Mouse (Mus musculus): ENCODE measurements at regions not wholly inside any gene's neighbourhood (a gene's known extent, or its start where the extent isn't known, plus 50 kb on each side); places are given as distances from the start of the nearest gene placed in this dataset.

GRCm38 (mm10) chrX:11709326-11709725 is 381.7 kb downstream of the H2al1j start:
- Histone ChIP-seq H3K4me1 (ENCODE audit: control insufficient read depth, insufficient read depth, low read length) (peaks cover 14% of the 10 kb centered on the region), H3K9me3 (ENCODE audit: control insufficient read depth, low read length) (no peaks in the 10 kb centered on the region), H3K36me3 (ENCODE audit: control insufficient read depth, insufficient read depth, low read length) (no peaks in the 10 kb centered on the region), H3K4me3 (ENCODE audit: low read depth, low read length) (no peak overlapping the region), H3K4me2 (ENCODE audit: low read depth, severe bottlenecking) (no peak overlapping the region), H3K27me3 (ENCODE audit: control insufficient read depth, insufficient read depth, low read length) (peaks cover 2% of the 10 kb centered on the region; the same call in 1 of the 2 replicates), H3K27ac (replicated peaks; ENCODE audit: low read depth, low read length) (no peak overlapping the region), H3K9ac (ENCODE audit: low read length) (no peak overlapping the region)
- 55% methylated on average over 4 of the region's 4 CpGs for WGBS
- no peak for ATAC-seq (ENCODE audit: insufficient number of reproducible peaks, low FRiP score, low TSS enrichment, low read depth)
- no peak for DNase-seq (ENCODE audit: low spot score)

GRCm38 (mm10) chrX:11713423-11713822 is 385.8 kb downstream of the H2al1j start:
- Histone ChIP-seq H3K4me3 (ENCODE audit: low read depth, low read length) (no peak overlapping the region), H3K9me3 (ENCODE audit: control insufficient read depth, low read length) (no peaks in the 10 kb centered on the region), H3K27ac (replicated peaks; ENCODE audit: low read depth, low read length) (no peak overlapping the region), H3K27me3 (ENCODE audit: control insufficient read depth, insufficient read depth, low read length) (0 out of 2 replicates have a peak, but pooled peaks cover 2% of the 10 kb centered on the region), H3K36me3 (ENCODE audit: control insufficient read depth, insufficient read depth, low read length) (no peaks in the 10 kb centered on the region), H3K4me1 (ENCODE audit: control insufficient read depth, insufficient read depth, low read length) (no peaks in the 10 kb centered on the region; the same call in 1 of the 2 replicates), H3K9ac (ENCODE audit: low read length) (no peak overlapping the region), H3K4me2 (ENCODE audit: low read depth, severe bottlenecking) (no peak overlapping the region)
- 94% methylated on average over 3 of the region's 3 CpGs for whole genome bisulfite sequencing
- DNase-seq (ENCODE audit: low spot score), result no peak
- no peak for ATAC-seq (ENCODE audit: insufficient number of reproducible peaks, low FRiP score, low TSS enrichment, low read depth)

GRCm38 (mm10) chrX:11716773-11717172 is 389.2 kb downstream of the H2al1j start:
- no peak overlapping the region for H3K27ac ChIP-seq (replicated peaks; ENCODE audit: low read depth, low read length)
- no peaks in the 10 kb centered on the region for H3K9me3 ChIP-seq (ENCODE audit: control insufficient read depth, low read length)
- H3K9ac ChIP-seq (ENCODE audit: low read length), result no peak overlapping the region
- 67% methylated on average over 8 of the region's 8 CpGs for WGBS
- H3K27me3 ChIP-seq (ENCODE audit: control insufficient read depth, insufficient read depth, low read length), result no peaks in the 10 kb centered on the region
- H3K4me1 ChIP-seq (ENCODE audit: control insufficient read depth, insufficient read depth, low read length), result no peaks in the 10 kb centered on the region
- DNase-seq (ENCODE audit: low spot score) (no peak), ATAC-seq (ENCODE audit: insufficient number of reproducible peaks, low FRiP score, low TSS enrichment, low read depth) (no peak)
- no peak overlapping the region for H3K4me2 ChIP-seq (ENCODE audit: low read depth, severe bottlenecking)
- no peak overlapping the region for H3K4me3 ChIP-seq (ENCODE audit: low read depth, low read length)
- no peaks in the 10 kb centered on the region for H3K36me3 ChIP-seq (ENCODE audit: control insufficient read depth, insufficient read depth, low read length)

- Histone ChIP-seq H3K27me3 (ENCODE audit: control insufficient read depth, insufficient read depth, low read length) (no peaks in the 10 kb centered on the region), H3K27ac (replicated peaks; ENCODE audit: low read depth, low read length) (no peak overlapping the region), H3K36me3 (ENCODE audit: control insufficient read depth, insufficient read depth, low read length) (no peaks in the 10 kb centered on the region), H3K9me3 (ENCODE audit: control insufficient read depth, low read length) (no peaks in the 10 kb centered on the region), H3K9ac (ENCODE audit: low read length) (no peak overlapping the region), H3K4me2 (ENCODE audit: low read depth, severe bottlenecking) (no peak overlapping the region), H3K4me1 (ENCODE audit: control insufficient read depth, insufficient read depth, low read length) (no peaks in the 10 kb centered on the region), H3K4me3 (ENCODE audit: low read depth, low read length) (no peak overlapping the region)
- DNase-seq (ENCODE audit: low spot score) (no peak), ATAC-seq (ENCODE audit: insufficient number of reproducible peaks, low FRiP score, low TSS enrichment, low read depth) (no peak)
- WGBS, result 82% methylated on average over 2 of the region's 2 CpGs
Measured at GRCm38 (mm10) chrX:11718778-11719177, 391.2 kb downstream of the H2al1j start.

- H3K27me3 ChIP-seq (ENCODE audit: control insufficient read depth, insufficient read depth, low read length), result no peaks in the 10 kb centered on the region
- H3K4me3 ChIP-seq (ENCODE audit: low read depth, low read length), result no peak overlapping the region
- no peak overlapping the region for H3K27ac ChIP-seq (replicated peaks; ENCODE audit: low read depth, low read length)
- no peaks in the 10 kb centered on the region for H3K36me3 ChIP-seq (ENCODE audit: control insufficient read depth, insufficient read depth, low read length)
- H3K4me2 ChIP-seq (ENCODE audit: low read depth, severe bottlenecking), result no peak overlapping the region
- H3K9me3 ChIP-seq (ENCODE audit: control insufficient read depth, low read length), result no peaks in the 10 kb centered on the region
- 86% methylated on average over 7 of the region's 7 CpGs for WGBS
- H3K4me1 ChIP-seq (ENCODE audit: control insufficient read depth, insufficient read depth, low read length), result no peaks in the 10 kb centered on the region
- DNase-seq (ENCODE audit: low spot score), result no peak
- ATAC-seq (ENCODE audit: insufficient number of reproducible peaks, low FRiP score, low TSS enrichment, low read depth), result no peak
- no peak overlapping the region for H3K9ac ChIP-seq (ENCODE audit: low read length)
Measured at GRCm38 (mm10) chrX:11720517-11720916, 392.9 kb downstream of the H2al1j start.

GRCm38 (mm10) chrX:11722730-11723129 is 395.1 kb downstream of the H2al1j start:
- Histone ChIP-seq H3K27ac (replicated peaks; ENCODE audit: low read depth, low read length) (no peak overlapping the region), H3K9ac (ENCODE audit: low read length) (no peak overlapping the region), H3K9me3 (ENCODE audit: control insufficient read depth, low read length) (no peaks in the 10 kb centered on the region), H3K4me3 (ENCODE audit: low read depth, low read length) (no peak overlapping the region), H3K36me3 (ENCODE audit: control insufficient read depth, insufficient read depth, low read length) (no peaks in the 10 kb centered on the region), H3K4me1 (ENCODE audit: control insufficient read depth, insufficient read depth, low read length) (no peaks in the 10 kb centered on the region), H3K4me2 (ENCODE audit: low read depth, severe bottlenecking) (no peak overlapping the region), H3K27me3 (ENCODE audit: control insufficient read depth, insufficient read depth, low read length) (no peaks in the 10 kb centered on the region)
- ATAC-seq (ENCODE audit: insufficient number of reproducible peaks, low FRiP score, low TSS enrichment, low read depth), result no peak
- no peak for DNase-seq (ENCODE audit: low spot score)
- 49% methylated on average over 4 of the region's 4 CpGs for WGBS

- no peak overlapping the region for H3K9ac ChIP-seq (ENCODE audit: low read length)
- no peaks in the 10 kb centered on the region for H3K4me1 ChIP-seq (ENCODE audit: control insufficient read depth, insufficient read depth, low read length)
- H3K9me3 ChIP-seq (ENCODE audit: control insufficient read depth, low read length), result no peaks in the 10 kb centered on the region
- no peak for ATAC-seq (ENCODE audit: insufficient number of reproducible peaks, low FRiP score, low TSS enrichment, low read depth)
- no peak overlapping the region for H3K4me2 ChIP-seq (ENCODE audit: low read depth, severe bottlenecking)
- DNase-seq (ENCODE audit: low spot score), result no peak
- 90% methylated on average over 8 of the region's 8 CpGs for WGBS
- H3K27me3 ChIP-seq (ENCODE audit: control insufficient read depth, insufficient read depth, low read length), result no peaks in the 10 kb centered on the region
- no peak overlapping the region for H3K27ac ChIP-seq (replicated peaks; ENCODE audit: low read depth, low read length)
- H3K36me3 ChIP-seq (ENCODE audit: control insufficient read depth, insufficient read depth, low read length), result no peaks in the 10 kb centered on the region
- H3K4me3 ChIP-seq (ENCODE audit: low read depth, low read length), result no peak overlapping the region
Measured at GRCm38 (mm10) chrX:11724718-11725117, 397.1 kb downstream of the H2al1j start.

- H3K27me3 ChIP-seq (ENCODE audit: control insufficient read depth, insufficient read depth, low read length), result no peaks in the 10 kb centered on the region
- H3K9me3 ChIP-seq (ENCODE audit: control insufficient read depth, low read length), result no peaks in the 10 kb centered on the region
- no peak overlapping the region for H3K4me3 ChIP-seq (ENCODE audit: low read depth, low read length)
- no peaks in the 10 kb centered on the region for H3K4me1 ChIP-seq (ENCODE audit: control insufficient read depth, insufficient read depth, low read length)
- H3K36me3 ChIP-seq (ENCODE audit: control insufficient read depth, insufficient read depth, low read length), result no peaks in the 10 kb centered on the region
- DNase-seq (ENCODE audit: low spot score) (no peak), ATAC-seq (ENCODE audit: insufficient number of reproducible peaks, low FRiP score, low TSS enrichment, low read depth) (no peak)
- H3K4me2 ChIP-seq (ENCODE audit: low read depth, severe bottlenecking), result no peak overlapping the region
- H3K9ac ChIP-seq (ENCODE audit: low read length), result no peak overlapping the region
- WGBS, result 27% methylated on average over 8 of the region's 8 CpGs
- H3K27ac ChIP-seq (replicated peaks; ENCODE audit: low read depth, low read length), result no peak overlapping the region
Measured at GRCm38 (mm10) chrX:11726524-11727231, 399.1 kb downstream of the H2al1j start.

- no peak overlapping the region for H3K9ac ChIP-seq (ENCODE audit: low read length)
- no peaks in the 10 kb centered on the region for H3K27me3 ChIP-seq (ENCODE audit: control insufficient read depth, insufficient read depth, low read length)
- H3K4me1 ChIP-seq (ENCODE audit: control insufficient read depth, insufficient read depth, low read length), result no peaks in the 10 kb centered on the region
- 87% methylated on average over 4 of the region's 4 CpGs for WGBS
- no peak overlapping the region for H3K4me3 ChIP-seq (ENCODE audit: low read depth, low read length)
- no peak for ATAC-seq (ENCODE audit: insufficient number of reproducible peaks, low FRiP score, low TSS enrichment, low read depth)
- H3K27ac ChIP-seq (replicated peaks; ENCODE audit: low read depth, low read length), result no peak overlapping the region
- H3K4me2 ChIP-seq (ENCODE audit: low read depth, severe bottlenecking), result no peak overlapping the region
- DNase-seq (ENCODE audit: low spot score), result no peak
- H3K36me3 ChIP-seq (ENCODE audit: control insufficient read depth, insufficient read depth, low read length), result no peaks in the 10 kb centered on the region
- no peaks in the 10 kb centered on the region for H3K9me3 ChIP-seq (ENCODE audit: control insufficient read depth, low read length)
Measured at GRCm38 (mm10) chrX:11728481-11728880, 400.9 kb downstream of the H2al1j start.
